Mouse (Mus musculus) hindbrain, embryonic 11.5 days (tissue): ENCODE measurements at regions not wholly inside any gene's neighbourhood (a gene's known extent, or its start where the extent isn't known, plus 50 kb on each side); places are given as distances from the start of the nearest gene placed in this dataset.
"Not testable (repeated sequence)": the region's sequence is repeated elsewhere in the genome, so short reads cannot be mapped to it uniquely, and the experiment has no call there.

Experiments
- ATAC-seq: fragments of 200-750 bp; cut with Nextera tagmentation; 2 replicates; pipeline ENCODE4 v1.8.0; 2017; ENCODE audit warnings: mild to moderate bottlenecking, moderate TSS enrichment, moderate library complexity; ENCODE audit not compliant: low FRiP score
- DNase-seq: peaks from one replicate; pipeline ENCODE4 v3.0.0-alpha.2; 2015; ENCODE audit warnings: low spot score
- H3K27ac ChIP-seq: fragments of 300-500 bp; sonication (generic); 2 replicates; pipeline ENCODE4 v1.5.1; 2014; ENCODE audit warnings: mild to moderate bottlenecking, low read depth, low read length
- H3K27me3 ChIP-seq: fragments of 300-500 bp; sonication (generic); 2 replicates; pipeline ENCODE4 v1.6.1; 2014; ENCODE audit warnings: mild to moderate bottlenecking, low read length, moderate library complexity, mixed read lengths; ENCODE audit not compliant: control insufficient read depth, insufficient read depth
- H3K36me3 ChIP-seq: fragments of 300-500 bp; sonication (generic); 2 replicates; pipeline ENCODE4 v1.6.1; 2014; ENCODE audit warnings: mild to moderate bottlenecking, low read length, moderate library complexity, mixed read lengths; ENCODE audit not compliant: control insufficient read depth, insufficient read depth
- H3K4me1 ChIP-seq: fragments of 300-500 bp; sonication (generic); replicated peaks from 2 replicates; pipeline ENCODE4 v1.6.1; 2014; ENCODE audit warnings: low read length, mixed read lengths; ENCODE audit not compliant: control insufficient read depth, insufficient read depth
- H3K4me2 ChIP-seq: fragments of 300-500 bp; sonication (generic); replicated peaks from 2 replicates; pipeline ENCODE4 v1.6.1; 2014; ENCODE audit warnings: mild to moderate bottlenecking, low read depth, low read length
- H3K4me3 ChIP-seq: fragments of 300-500 bp; sonication (generic); 2 replicates; pipeline ENCODE4 v1.5.1; 2014; ENCODE audit warnings: low read depth, low read length
- H3K9ac ChIP-seq: fragments of 300-500 bp; sonication (generic); 2 replicates; pipeline ENCODE4 v1.6.1; 2014; ENCODE audit warnings: low read depth, low read length
- H3K9me3 ChIP-seq: fragments of 300-500 bp; sonication (generic); 2 replicates; pipeline ENCODE4 v1.6.1; 2016; ENCODE audit warnings: low read length; ENCODE audit not compliant: control insufficient read depth
- WGBS: fragments of 180-500 bp; shearing (Covaris S2); extraction: QIAGEN DNeasy Blood & Tissue Kit; methylation state at CpG from one replicate; pipeline ENCODE4 v1.1.7; 2014; 5-methylcytosine and 5-hydroxymethylcytosine counted together

DNA sequence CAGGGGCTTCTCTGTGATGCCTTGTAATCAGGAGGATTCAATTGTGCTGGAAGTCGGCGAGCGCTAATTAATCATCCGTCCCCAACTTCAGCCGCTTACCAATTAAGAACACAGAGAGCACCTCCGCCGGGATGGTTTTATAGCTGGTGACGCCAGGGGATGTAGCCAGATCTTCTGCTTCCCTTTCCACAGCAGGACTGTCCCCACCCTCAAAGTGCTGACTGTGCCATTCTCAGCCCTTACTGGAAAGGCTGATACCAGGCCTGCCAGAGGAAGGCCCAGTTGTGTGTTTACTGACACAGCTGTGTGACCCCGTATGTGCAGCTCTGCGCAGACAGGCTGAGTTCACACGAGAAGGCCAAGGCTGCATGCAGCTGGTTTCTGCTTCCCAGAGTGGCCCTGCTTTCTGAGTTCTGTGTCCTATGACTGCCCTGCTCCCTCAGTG lies 59.9 kb upstream of the Bend4 start:
- ATAC-seq (peak; percentile 43; the same call in 1 of the 2 replicates), DNase-seq (no peak)
- H3K9me3 ChIP-seq: no peaks in the 10 kb centered on the region
- H3K9ac ChIP-seq: no peak overlapping the region
- no peak overlapping the region for H3K4me2 ChIP-seq
- H3K4me1 ChIP-seq: no peaks in the 10 kb centered on the region; the same call in 1 of the 2 replicates
- H3K4me3 ChIP-seq: no peak overlapping the region
- H3K27me3 ChIP-seq: no peaks in the 10 kb centered on the region
- no peak overlapping the region for H3K27ac ChIP-seq
- 65% methylated on average over 11 of the region's 11 CpGs for WGBS
- H3K36me3 ChIP-seq: no peaks in the 10 kb centered on the region

DNA sequence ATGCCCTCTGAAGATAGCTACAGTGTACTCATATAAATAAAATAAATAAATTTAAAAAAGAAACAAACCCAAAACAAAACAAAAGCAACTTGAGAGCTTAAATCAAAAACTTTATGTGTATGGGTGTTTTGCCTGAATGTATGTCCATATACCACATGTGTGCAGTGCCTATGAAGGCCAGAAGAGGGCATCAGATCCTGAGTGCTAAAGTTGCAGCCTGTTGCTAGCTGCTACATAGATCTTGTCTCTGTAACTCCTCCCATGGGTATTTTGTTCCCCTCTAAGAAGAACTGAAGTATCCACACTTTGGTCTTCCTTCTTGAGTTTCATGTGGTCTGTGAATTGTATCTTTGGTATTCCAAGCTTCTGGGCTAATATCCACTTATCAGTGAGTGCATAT lies 62.6 kb upstream of the Bend4 start:
- H3K9ac ChIP-seq, H3K4me1 ChIP-seq, DNase-seq, H3K9me3 ChIP-seq, H3K36me3 ChIP-seq, H3K27ac ChIP-seq, H3K4me3 ChIP-seq, ATAC-seq, H3K4me2 ChIP-seq, H3K27me3 ChIP-seq: not testable (repeated sequence)

- Histone ChIP-seq H3K27me3 (no peaks in the 10 kb centered on the region), H3K36me3 (no peaks in the 10 kb centered on the region), H3K9ac (no peak overlapping the region), H3K9me3 (no peaks in the 10 kb centered on the region), H3K4me1 (no peaks in the 10 kb centered on the region; the same call in 1 of the 2 replicates), H3K4me2 (no peak overlapping the region), H3K27ac (no peak overlapping the region), H3K4me3 (no peak overlapping the region)
- 24% methylated on average over 9 of the region's 9 CpGs for WGBS
- DNase-seq: peak; percentile 6
- ATAC-seq: peak; percentile 61; the same call in 1 of the 2 replicates
These were observed 64.8 kb upstream of the Bend4 start for GRCm38 (mm10) chr5:67492893-67493302.

GRCm38 (mm10) chr5:67496710-67497109 lies 68.6 kb upstream of the Bend4 start:
- ATAC-seq (no peak), DNase-seq (peak; percentile 8)
- Histone ChIP-seq H3K27me3 (no peaks in the 10 kb centered on the region), H3K9ac (no peak overlapping the region), H3K36me3 (no peaks in the 10 kb centered on the region), H3K4me1 (no peaks in the 10 kb centered on the region; the same call in 1 of the 2 replicates), H3K4me2 (no peak overlapping the region), H3K27ac (no peak overlapping the region), H3K4me3 (no peak overlapping the region), H3K9me3 (no peaks in the 10 kb centered on the region)
- 78% methylated on average over 7 of the region's 7 CpGs for WGBS

- H3K27ac ChIP-seq: no peak overlapping the region
- H3K4me2 ChIP-seq: no peak overlapping the region
- H3K4me1 ChIP-seq: no peaks in the 10 kb centered on the region
- no peak overlapping the region for H3K4me3 ChIP-seq
- no peak for ATAC-seq
- no peaks in the 10 kb centered on the region for H3K9me3 ChIP-seq
- no peaks in the 10 kb centered on the region for H3K36me3 ChIP-seq
- H3K27me3 ChIP-seq: no peaks in the 10 kb centered on the region
- DNase-seq: no peak
- H3K9ac ChIP-seq: no peak overlapping the region
- WGBS: 93% methylated on average over 5 of the region's 5 CpGs
These were observed 87.4 kb upstream of the Shisa3 start for GRCm38 (mm10) chr5:67520251-67520650.

DNA sequence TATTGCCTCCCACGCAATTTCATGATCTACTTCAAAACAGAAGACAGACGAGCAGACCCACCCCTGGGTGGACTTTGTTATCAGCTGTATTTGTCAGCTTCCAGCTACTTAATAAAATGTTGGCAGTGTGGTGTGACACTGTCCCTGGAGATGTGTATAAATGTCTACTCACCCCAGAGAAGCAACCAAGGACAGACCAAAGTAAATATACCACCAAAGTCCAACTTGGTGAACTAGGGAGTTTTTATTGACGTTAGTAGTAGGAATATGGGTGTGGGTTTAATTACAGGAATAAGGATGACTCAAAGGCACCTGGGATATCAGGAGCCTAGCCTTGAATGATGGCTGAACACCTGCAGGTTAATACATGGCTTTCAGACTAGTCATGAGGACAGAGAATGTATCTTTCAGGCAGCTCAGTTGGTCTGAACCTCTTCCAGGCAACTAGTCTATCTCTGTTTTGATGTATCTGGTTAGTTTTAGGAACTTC lies 86.2 kb upstream of the Shisa3 start:
- WGBS: 86% methylated on average over 3 of the region's 3 CpGs
- no peak for ATAC-seq
- Histone ChIP-seq H3K27me3 (no peaks in the 10 kb centered on the region), H3K4me2 (no peak overlapping the region), H3K36me3 (no peaks in the 10 kb centered on the region), H3K27ac (no peak overlapping the region), H3K9ac (no peak overlapping the region), H3K4me1 (no peaks in the 10 kb centered on the region), H3K9me3 (no peaks in the 10 kb centered on the region), H3K4me3 (no peak overlapping the region)
- no peak for DNase-seq

DNA sequence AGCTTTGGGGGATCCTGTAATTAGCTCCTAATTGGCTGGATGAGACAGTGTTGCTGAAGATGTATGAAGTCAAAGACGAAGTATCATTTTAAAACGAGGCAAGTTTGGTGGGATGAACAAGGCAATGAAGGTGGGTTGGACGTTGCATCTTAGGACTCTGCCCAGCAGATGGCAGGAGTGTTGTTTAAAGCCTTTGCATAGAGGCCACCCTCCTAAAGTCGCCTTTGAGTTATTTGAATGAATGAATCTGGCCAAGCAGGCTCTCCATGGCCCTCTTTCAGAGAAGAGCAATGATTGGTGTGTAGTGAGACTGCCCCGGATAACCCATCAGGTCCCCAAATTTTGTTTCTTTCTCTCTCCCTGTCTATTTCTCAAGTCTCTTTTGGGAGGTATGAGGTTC lies 77.5 kb upstream of the Shisa3 start:
- Histone ChIP-seq H3K36me3 (no peaks in the 10 kb centered on the region), H3K4me1 (0 out of 2 replicates have a peak, but pooled peaks cover 3% of the 10 kb centered on the region)
- peak; percentile 20 for DNase-seq

GRCm38 (mm10) chr5:67530957-67531356 lies 76.7 kb upstream of the Shisa3 start:
- H3K9me3 ChIP-seq: no peaks in the 10 kb centered on the region
- H3K36me3 ChIP-seq: no peaks in the 10 kb centered on the region
- no peak overlapping the region for H3K4me2 ChIP-seq
- no peak overlapping the region for H3K9ac ChIP-seq
- ATAC-seq: no peak
- H3K27ac ChIP-seq: no peak overlapping the region
- H3K27me3 ChIP-seq: no peaks in the 10 kb centered on the region
- no peak overlapping the region for H3K4me3 ChIP-seq
- H3K4me1 ChIP-seq: 0 out of 2 replicates have a peak, but pooled peaks cover 3% of the 10 kb centered on the region
- DNase-seq: peak; percentile 62
- WGBS: 35% methylated on average over 8 of the region's 8 CpGs

More for the DNA sequence above, 77.5 kb upstream of the Shisa3 start:
- Histone ChIP-seq H3K27ac (no peak overlapping the region), H3K9ac (no peak overlapping the region), H3K4me2 (no peak overlapping the region), H3K27me3 (no peaks in the 10 kb centered on the region), H3K9me3 (no peaks in the 10 kb centered on the region), H3K4me3 (no peak overlapping the region)
- 70% methylated on average over 5 of the region's 5 CpGs for WGBS
- no peak for ATAC-seq

DNA sequence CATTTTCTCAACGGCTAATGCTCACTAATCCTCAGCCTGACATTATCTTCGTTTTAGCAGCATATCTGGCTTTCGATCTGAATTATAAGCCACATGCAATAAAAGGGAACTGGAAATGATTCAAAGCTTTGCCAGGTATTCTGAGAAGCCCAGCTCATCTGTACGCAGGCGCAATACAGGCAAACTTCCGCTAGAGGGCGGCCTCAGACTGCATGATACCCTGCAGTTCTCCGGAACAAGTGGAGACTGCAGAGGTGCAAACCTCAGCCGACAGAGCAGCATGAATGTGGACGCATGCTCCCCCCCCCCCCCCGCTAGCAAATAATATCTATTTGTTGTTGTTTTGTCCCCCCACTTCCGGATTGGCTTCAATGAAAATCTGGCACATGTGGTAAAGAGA lies 75.3 kb upstream of the Shisa3 start:
- Histone ChIP-seq H3K27me3 (no peaks in the 10 kb centered on the region), H3K9me3 (no peaks in the 10 kb centered on the region), H3K27ac (no peak overlapping the region), H3K4me2 (peak overlapping the region; percentile 17; the same call in 1 of the 2 replicates), H3K36me3 (no peaks in the 10 kb centered on the region), H3K9ac (no peak overlapping the region), H3K4me3 (no peak overlapping the region), H3K4me1 (0 out of 2 replicates have a peak, but pooled peaks cover 3% of the 10 kb centered on the region)
- peak; percentile 94 for DNase-seq
- WGBS: 4% methylated on average over 12 of the region's 12 CpGs
- ATAC-seq: peak; percentile 83
